Mouse (Mus musculus) G1E (cell line): Measurements from ENCODE around the gene Lamp1. TPM values are rescaled to one million over a fixed set of nuclear protein-coding genes. Genes with fewer than 3 reads are reported as not detected.
A peak's percentile ranks its signal among the peaks of the same experiment; 100 is the strongest.
"Not testable (repeated sequence)": the region's sequence is repeated elsewhere in the genome, so short reads cannot be mapped to it uniquely, and the experiment has no call there.

Experiments
- ATAC-seq: 2 replicates; pipeline ENCODE4 v1.8.0; 2016; ENCODE audit warnings: mild to moderate bottlenecking; ENCODE audit not compliant: insufficient number of reproducible peaks, poor library complexity, low FRiP score, severe bottlenecking; ENCODE audit errors: extremely low read depth
- DNase-seq: peaks from one replicate; pipeline ENCODE4 v3.0.0; 2012; ENCODE audit warnings: low spot score
- H3K27me3 ChIP-seq: 2 replicates; pipeline ENCODE4 v1.6.1; 2012; ENCODE audit warnings: mild to moderate bottlenecking, low read length, inconsistent platforms; ENCODE audit not compliant: insufficient read depth
- H3K36me3 ChIP-seq: replicated peaks from 2 replicates; pipeline ENCODE3; 2012; ENCODE audit warnings: mild to moderate bottlenecking, inconsistent platforms
- H3K4me1 ChIP-seq: 2 replicates; pipeline ENCODE4 v1.6.1; 2012; ENCODE audit warnings: low read depth, low read length, inconsistent platforms, mixed read lengths; ENCODE audit not compliant: insufficient read depth
- H3K4me3 ChIP-seq: 2 replicates; pipeline ENCODE4 v1.5.1; 2012; ENCODE audit warnings: low read depth, mild to moderate bottlenecking, inconsistent platforms, low read length, moderate library complexity, mixed read lengths
- H3K9me3 ChIP-seq: replicated peaks from 2 replicates; pipeline ENCODE4 v1.6.1; 2012; ENCODE audit warnings: inconsistent platforms
- CTCF ChIP-seq: IDR thresholded peaks from 2 replicates; pipeline ENCODE4 v1.5.1; 2012; ENCODE audit warnings: low read depth, low read length, inconsistent platforms, mixed read lengths
- GATA1 ChIP-seq: IDR thresholded peaks from 2 replicates; pipeline ENCODE4 v1.6.1; 2012; ENCODE audit warnings: borderline replicate concordance, low read length, inconsistent platforms, mixed read lengths
- GATA2 ChIP-seq: IDR thresholded peaks from 2 replicates; pipeline ENCODE4 v1.6.1; 2012; ENCODE audit warnings: low read depth, low read length, inconsistent platforms, borderline replicate concordance
- POLR2AphosphoS5 ChIP-seq: IDR thresholded peaks from 2 replicates; pipeline ENCODE4 v1.6.1; 2012; ENCODE audit warnings: low read depth, low read length, inconsistent platforms; ENCODE audit not compliant: insufficient replicate concordance
- TAL1 ChIP-seq: conservative IDR thresholded peaks from 2 replicates; pipeline ENCODE4 v1.6.1; 2012; ENCODE audit warnings: low read depth, low read length, inconsistent platforms, mixed read lengths
- polyA plus RNA-seq: library from polyadenylated mRNA; stranded (reverse); fragments of >175 nt; gene quantifications from 2 replicates; pipeline ENCODE4 v1.2.3, GENCODE M21; 2012
- total RNA-seq, 2 experiments: library from RNA; stranded (forward) in 1 of 2; stranded (reverse) in 1 of 2; fragments of 200-1000 nt in 1 of 2; fragments of >200 nt in 1 of 2; fragmentation: Nextera tagmentation in 1 of 2; gene quantifications; 2 replicates each; pipeline ENCODE4 v1.2.3; 2014 to 2017

The Lamp1 gene
- total and polyA plus RNA-seq, 3 experiments: 208 to 458 (median 233) TPM

DNA sequence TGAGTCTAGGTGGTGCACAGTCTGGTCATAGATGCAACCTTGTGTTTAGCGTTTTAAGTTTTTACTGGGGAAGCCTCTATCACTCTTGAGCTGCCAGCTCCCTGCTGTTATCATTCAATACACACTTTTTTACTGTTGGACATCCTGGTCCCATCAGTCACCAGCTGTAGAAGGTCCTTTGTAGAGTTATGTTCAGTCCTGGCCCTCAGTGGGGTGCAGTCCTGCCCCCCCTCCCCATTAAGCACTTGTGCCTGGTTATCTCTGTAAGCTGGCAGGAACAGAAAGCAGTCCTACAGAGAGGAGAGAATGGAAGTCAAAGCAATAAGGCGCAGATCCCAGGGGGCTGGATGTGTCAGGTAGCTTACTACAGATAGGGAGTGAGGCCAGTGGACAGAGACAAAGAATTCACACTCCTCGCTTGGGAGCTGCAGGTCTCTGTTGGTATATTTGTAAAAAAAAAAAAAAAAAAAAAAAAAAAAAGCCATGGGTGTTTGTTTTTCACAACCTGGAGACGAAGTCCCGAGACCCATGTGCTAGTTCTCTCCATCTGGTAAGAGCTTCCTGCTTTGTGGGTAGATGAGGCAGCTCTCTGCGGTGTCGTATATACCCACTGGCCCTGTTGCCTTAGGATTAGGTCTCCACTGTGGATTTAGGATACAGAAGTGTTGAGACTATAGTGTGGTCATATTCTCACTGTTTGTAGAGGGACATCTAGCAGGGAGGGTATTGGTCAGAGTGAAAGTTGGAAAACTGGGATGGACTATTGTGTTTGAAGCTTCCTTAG is 37.9 kb upstream of the Lamp1 start:
- Histone ChIP-seq H3K4me1 (peaks cover 79% of the 10 kb centered on the region), H3K27me3 (no peaks in the 10 kb centered on the region), H3K9me3 (no peaks in the 10 kb centered on the region), H3K36me3 (peaks cover 86% of the 10 kb centered on the region), H3K4me3 (peak overlapping the region; percentile 32; the same call in 1 of the 2 replicates)
- DNase-seq: peak; percentile 37
- ATAC-seq: peak; percentile 69
- TF ChIP-seq TAL1 (peak; percentile 62), POLR2AphosphoS5 (no peak)

DNA sequence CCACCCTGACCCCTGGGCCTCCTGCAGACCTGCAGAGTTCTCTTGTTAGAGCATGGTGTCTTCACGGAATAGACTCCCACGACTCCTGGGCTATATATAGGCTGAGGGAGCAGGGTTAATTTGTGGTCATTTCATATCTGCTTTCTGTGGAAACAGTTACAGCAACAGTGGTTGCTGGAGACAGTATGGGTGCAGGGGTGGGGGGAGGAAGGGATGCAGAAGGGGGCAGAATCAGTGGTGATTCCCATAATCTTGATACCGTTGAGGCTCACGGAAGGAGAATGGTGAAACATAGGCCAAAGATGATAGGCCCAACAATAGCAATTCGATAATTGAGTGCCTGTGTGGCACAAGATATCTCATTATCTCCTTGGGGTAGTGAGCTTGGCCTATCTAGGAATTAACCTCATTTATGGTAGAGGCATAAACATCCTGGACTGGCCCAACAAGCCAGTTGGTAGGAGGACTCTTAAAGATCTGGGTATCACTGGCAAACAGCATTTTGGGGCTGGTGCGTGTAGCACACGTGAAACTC is 36.0 kb upstream of the Lamp1 start:
- Histone ChIP-seq H3K4me1 (peaks cover 80% of the 10 kb centered on the region), H3K36me3 (peaks cover 95% of the 10 kb centered on the region), H3K4me3 (no peak overlapping the region), H3K9me3 (no peaks in the 10 kb centered on the region), H3K27me3 (no peaks in the 10 kb centered on the region)
- TF ChIP-seq TAL1: peak; percentile 31; the same call in 1 of the 2 replicates
- TF ChIP-seq GATA1: no peak
- no peak for TF ChIP-seq GATA2
- TF ChIP-seq POLR2AphosphoS5: no peak
- ATAC-seq (peak; percentile 46), DNase-seq (no peak)

DNA sequence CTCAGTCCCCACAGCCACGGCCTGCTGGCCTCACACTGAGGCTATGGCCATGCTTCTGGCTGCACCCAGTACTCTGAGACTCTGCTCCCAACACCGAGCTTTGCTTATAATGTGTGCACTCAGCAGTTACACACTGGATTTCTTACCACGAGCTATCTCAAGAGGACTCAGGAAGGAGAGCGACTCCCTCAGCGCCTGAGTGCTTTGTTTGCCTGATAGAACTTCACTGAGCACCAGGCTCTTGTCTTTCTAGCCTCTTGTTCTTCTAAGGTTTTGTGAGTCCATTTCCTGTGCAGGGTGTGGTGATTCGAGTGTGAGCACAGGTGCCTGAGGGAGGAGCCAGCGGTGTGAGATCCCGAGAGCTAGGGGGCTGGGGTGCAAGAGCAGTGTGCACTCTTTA is 34.1 kb upstream of the Lamp1 start:
- Histone ChIP-seq H3K27me3 (no peaks in the 10 kb centered on the region), H3K4me1 (peaks cover 62% of the 10 kb centered on the region), H3K4me3 (no peak overlapping the region; the same call in 1 of the 2 replicates), H3K36me3 (peaks cover 95% of the 10 kb centered on the region), H3K9me3 (no peaks in the 10 kb centered on the region)
- DNase-seq: no peak
- peak; percentile 24; the same call in 1 of the 2 replicates for ATAC-seq
- TF ChIP-seq POLR2AphosphoS5: no peak
- TF ChIP-seq GATA1: no peak
- no peak for TF ChIP-seq CTCF
- no peak for TF ChIP-seq GATA2
- TF ChIP-seq TAL1: no peak

DNA sequence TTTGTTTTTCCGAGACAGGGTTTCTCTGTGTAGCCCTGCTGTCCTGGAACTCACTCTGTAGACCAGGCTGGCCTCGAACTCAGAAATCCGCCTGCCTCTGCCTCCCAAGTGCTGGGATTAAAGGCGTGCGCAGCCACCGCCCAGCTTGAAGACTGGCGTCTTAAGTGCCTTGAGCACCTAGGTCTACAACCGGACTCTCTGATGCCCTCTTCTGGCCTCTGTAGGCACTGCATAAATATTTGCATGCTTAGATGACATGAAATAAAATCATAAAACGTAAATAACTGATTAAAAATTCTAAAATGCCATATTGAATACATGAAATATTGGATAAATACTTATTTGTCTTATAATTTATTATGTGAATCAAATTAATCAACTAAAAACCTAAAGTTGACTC is 26.7 kb upstream of the Lamp1 start:
- peaks cover 94% of the 10 kb centered on the region for H3K36me3 ChIP-seq
- not testable (repeated sequence) for DNase-seq, H3K4me3 ChIP-seq, H3K4me1 ChIP-seq, ATAC-seq, H3K27me3 ChIP-seq, H3K9me3 ChIP-seq
- TF ChIP-seq CTCF: 0 out of 2 replicates have a peak, but pooled peaks have one; percentile 28

DNA sequence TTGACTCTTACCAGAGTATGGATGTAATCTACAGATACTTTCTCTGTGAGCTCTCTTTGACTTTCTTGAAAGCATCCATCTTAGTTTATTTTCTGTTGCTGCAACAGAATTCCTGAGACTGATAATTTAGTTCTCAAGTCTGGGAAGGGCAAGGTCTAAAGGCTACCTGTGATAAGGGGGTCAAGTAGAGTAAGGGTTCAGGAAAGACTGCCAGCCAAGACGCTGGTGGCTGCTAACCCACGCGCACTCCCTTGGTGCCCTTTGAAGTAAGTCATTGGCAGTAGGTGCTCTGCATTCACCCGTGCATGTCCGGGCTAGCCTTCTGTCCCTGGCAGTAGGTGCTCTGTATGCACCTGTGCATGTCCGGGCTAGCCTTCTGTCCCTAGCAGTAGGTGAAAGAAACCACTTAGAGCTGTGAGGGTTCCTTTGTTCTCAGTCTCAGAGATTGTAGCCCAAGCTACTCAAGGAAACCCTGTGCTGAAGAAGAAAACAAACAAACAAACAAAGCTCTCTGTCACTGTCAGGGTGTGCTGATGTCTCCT is 19.2 kb upstream of the Lamp1 start:
- no peak for DNase-seq
- H3K36me3 ChIP-seq: peaks cover 99% of the 10 kb centered on the region
- 0 out of 2 replicates have a peak, but pooled peaks cover 2% of the 10 kb centered on the region for H3K4me1 ChIP-seq
- ATAC-seq: no peak
- no peak overlapping the region for H3K4me3 ChIP-seq
- no peaks in the 10 kb centered on the region for H3K27me3 ChIP-seq
- TF ChIP-seq GATA2 (no peak), GATA1 (no peak), POLR2AphosphoS5 (no peak), CTCF (no peak), TAL1 (no peak)
- no peaks in the 10 kb centered on the region for H3K9me3 ChIP-seq

DNA sequence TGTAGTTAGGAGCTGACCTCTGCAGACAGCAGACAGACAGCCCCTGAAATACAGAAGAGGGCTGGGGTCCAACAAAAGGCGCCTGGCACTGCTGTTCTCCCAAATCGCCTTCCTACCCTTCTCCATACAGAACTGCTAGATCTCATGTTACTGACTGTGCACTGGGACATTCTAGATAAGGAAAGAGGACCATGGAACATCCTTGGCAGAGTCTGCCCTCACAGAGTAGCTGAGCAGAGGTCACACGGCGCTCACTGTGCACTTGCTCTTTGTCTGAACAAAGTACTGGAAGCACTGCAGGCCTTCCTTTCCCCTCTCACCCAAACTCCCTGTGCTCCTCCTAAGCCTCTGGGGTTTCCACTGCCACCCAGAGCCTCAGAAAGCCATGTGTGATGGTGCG is 17.3 kb upstream of the Lamp1 start:
- Histone ChIP-seq H3K9me3 (no peaks in the 10 kb centered on the region), H3K4me3 (no peak overlapping the region), H3K4me1 (0 out of 2 replicates have a peak, but pooled peaks cover 2% of the 10 kb centered on the region), H3K36me3 (peaks cover 99% of the 10 kb centered on the region), H3K27me3 (no peaks in the 10 kb centered on the region)
- TF ChIP-seq TAL1: no peak
- TF ChIP-seq POLR2AphosphoS5: no peak
- no peak for TF ChIP-seq GATA2
- TF ChIP-seq CTCF: no peak
- TF ChIP-seq GATA1: no peak
- no peak for ATAC-seq
- no peak for DNase-seq
